Mouse (Mus musculus) layer of hippocampus, postnatal 36 days (tissue): ENCODE measurements at regions not wholly inside any gene's neighbourhood (a gene's known extent, or its start where the extent isn't known, plus 50 kb on each side); places are given as distances from the start of the nearest gene placed in this dataset.

ENCODE experiments used
- DNase-seq, 2 experiments: peaks; one replicate each; pipeline ENCODE4 v3.0.0; 2022

DNA sequence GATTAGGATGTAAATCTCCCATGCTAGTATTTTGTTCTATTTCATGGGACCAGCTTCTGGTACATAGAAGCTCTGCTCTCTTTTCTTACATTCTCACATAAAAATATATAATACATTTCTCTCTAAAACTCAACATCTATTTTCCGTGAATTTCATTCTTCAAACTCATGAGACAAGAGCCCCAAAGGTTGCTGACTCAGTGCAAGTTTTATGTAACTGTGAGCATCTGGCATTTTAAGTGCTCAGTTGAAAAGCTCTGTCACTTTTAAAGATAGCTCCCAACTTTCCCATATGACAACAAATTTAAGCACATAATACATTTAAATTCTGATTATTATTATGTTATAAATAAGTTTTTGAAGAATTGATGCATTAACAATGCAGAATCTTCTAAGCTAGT is 268.5 kb downstream of the AW209491 start:
- DNase-seq, result no peak

DNA sequence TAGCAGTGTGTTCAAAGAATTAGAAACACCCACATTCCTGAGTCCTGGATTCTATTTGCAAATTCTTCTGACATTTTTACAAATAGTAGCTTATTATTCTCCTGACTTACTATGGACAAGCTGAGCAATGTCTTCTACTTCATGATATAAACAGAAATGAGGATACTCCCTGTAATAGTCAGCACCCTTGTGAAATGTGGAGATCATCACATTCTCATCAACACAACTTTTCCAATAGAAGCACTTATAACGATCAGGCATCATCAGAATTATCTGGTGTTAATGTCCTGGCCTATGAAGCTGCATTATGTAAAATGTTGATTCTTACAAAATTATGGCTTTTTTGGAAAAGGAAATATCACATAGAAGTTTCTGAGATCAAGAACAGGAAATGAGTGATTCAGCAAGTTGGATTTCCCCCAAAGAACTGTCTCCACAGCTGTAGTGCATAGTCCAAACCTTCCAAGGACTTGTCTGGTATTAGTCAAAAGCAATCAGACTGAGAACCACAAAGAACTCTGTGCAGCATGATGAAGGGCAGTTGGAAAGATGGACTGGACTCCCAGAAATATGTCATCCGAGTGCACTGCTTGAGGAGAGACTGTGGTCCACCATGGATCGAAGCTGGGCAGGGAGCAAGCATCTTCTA is 300.3 kb downstream of the AW209491 start:
- no peak for DNase-seq

DNA sequence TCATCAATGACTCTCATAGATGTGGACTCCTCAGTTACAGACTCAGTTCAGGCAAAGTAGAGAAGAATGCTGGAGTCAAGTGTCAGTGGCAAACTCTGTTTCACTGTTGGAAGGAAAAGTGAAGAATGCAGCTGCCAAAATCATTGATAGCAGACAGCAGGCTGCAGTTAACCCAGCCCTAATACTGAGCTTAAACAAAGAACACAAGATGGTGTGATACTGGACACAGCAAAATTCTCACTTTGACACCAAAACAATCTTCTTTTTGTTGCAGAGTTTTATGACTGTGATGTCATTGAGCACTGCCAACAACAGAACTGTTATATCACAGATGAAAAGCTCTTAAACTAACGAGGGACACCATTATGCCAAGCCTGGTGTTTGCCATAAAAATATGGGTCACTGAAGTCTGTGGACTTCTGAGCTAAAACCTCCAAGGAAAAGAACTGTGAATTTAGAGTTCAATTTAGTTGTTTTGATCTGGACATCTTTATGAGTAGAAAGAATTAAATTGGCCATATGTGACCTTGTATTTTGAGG is 336.3 kb downstream of the AW209491 start:
- DNase-seq, result no peak

DNA sequence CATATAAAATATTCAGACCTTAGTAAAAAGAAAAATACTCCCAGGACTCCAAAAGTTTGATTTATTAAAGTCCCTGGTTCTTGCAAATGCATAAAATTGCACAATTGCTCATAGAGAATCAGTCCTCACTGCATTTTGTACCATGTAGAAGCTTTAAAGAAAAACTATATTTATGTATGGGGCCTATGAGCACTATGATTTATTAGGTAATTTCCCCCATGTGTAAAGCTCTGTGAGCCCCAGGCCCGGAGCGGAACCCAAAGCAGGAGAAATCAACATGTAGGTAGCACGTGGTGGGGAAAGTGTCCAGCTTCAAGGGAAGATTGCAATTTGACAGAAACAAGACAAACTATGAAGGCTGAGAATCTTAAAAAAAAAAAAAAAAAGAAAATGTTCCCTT is 372.7 kb downstream of the AW209491 start:
- DNase-seq, result no peak

DNA sequence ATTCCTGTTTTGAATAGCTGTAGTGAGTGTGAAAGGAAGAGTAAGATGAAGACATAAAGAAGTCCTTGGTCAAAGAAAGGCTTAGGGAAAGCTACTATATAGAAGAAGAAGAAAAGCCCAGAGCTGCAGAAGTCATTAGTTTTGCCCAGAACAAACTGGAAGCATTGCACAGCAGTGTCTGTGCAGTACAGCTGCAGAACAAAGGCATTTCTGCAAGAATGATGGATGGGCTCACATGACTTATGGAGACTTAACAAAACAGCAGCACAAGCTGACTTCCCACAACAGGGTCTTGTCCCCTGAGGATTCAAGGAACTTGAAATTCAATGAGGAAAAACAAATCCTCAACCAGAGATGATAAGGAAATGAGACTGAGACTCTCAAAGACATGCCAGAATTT is 381.7 kb downstream of the AW209491 start:
- DNase-seq, result no peak

DNA sequence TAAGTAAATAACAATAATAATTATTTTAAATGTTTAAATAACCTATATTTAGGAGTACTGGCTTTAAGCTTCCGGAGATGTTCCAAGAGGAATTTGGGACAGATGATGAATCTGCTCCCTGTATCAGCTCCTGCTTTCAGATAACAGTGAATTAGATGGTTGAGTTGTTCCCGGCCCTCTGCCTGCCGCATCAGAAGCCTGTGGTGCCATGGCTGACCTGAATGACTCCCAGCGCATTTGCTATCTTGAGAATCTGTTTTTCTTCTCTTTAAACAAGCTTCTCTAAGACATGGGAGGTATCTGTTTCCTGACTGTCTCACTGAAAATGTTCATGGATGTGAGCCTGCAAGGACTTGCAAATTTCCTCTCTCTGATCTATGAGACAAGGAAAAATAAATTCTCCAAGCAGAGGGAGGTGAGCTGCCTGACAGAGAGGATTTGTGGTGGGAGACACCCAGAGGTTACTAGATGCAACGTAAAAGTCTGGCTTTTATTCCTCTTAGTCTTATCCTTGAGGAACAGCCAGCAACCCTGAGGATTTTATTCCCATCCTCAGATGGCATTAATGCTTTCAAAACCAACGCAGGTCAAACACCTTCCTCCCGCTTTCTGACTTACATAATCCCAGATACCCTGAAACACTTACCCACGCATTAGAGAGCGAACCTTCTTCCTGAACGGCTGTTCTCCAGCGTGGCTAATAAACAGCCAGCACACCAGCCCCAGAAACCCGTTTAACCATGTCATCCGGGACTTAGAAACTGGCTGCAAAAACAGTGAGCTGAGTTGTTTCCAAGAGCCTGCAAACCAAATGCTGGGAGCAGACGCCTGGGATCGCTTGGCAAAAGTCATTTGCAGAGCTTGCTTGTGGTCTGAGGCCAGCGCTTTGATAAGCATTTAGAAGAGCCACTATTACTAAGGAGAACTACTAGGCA is 389.1 kb downstream of the AW209491 start:
- DNase-seq, result peak; percentile 9 to 14

DNA sequence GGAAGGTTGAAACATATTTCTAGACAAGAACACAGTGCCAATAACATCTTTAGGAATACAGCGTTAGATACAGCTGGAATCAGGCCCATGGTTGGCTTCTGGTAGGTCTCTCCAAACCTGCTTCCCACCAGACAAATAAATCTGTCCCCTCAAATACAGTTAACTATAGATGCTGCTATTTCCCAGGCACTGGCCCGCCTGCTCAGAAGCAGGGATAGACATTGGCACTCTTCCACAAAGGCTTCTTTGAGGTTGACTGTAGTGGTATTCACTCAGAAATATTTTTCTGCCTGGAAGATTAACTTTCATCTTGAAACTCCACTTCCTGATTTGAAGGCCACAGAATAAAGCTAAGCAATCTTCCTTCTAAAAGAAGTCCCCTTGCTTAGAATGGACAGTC is 396.6 kb downstream of the AW209491 start:
- no peak for DNase-seq

DNA sequence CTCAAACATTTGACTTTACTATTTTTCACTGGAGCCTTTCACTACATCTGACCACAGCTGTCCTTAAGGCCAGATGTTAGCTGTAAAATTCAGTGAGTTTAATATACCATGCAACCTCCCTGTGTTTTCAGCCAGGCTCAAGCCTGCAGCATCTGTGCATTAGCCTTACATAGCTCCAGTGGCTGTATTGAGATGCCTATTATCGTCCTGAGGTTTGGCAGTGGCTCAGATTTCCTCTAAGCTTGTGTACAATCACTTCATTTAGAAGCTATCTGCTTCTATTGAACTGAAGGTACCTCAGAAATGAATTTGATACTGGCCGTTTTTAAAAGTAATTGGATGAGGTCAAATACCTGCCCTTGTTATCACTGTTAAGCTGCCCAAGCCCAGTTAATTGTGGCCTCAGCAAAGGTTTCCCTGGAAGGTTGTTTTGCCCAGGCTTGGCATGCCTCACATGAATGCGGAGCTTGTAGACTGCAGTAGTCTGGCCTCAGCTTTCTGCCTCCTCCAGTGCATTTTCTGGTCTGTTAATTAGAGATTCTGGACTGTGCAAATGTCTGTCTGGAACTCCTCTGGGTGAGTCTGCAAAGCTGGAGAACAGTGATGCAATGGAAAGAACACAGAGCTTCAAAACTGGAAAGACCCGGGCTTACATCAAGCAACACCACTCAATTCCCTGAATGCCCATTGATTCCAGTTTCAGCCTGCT is 410.2 kb upstream of the Gli3 start:
- DNase-seq, result no peak

DNA sequence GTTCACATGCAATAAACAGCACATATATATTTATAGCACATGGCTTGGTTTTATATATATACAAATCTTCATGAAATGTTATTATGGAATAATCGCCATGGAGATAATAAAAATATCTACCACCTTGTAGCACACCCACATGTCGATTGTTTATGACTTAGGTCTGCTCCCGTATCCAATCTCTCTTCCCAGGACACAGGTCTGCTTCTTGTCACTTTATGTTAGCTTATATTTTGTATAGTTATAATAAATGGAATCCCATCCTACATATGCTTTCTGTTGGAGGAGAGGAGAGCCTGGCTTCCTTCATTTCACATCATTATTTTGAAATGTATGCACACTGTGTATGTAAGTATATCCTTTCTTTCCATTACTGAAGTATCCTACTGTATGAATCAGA is 408.3 kb upstream of the Gli3 start:
- DNase-seq, result no peak

DNA sequence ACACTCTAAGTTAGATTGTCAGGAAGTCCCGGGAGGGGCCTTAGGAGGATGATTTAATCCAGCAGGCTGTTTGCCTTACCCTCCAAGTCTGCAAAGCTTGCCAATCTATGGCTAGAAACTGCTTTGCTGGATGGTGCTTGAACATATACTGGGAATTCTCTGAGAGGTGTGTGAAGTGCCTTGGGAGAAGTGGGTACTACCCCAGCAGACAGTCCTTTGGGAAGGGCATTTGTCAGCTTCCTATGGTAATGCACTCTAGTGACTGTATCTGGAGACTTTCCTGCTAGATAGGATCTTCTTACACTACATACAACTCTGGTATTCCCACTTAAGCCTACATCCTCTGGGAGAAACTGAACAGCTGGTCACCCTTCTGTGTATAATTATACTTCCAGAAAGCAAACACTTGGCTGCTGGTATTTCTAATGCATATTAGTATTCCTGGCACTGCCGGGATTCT is 384.4 kb upstream of the Gli3 start:
- peak in 1 of 2 experiments; percentile 1 for DNase-seq

DNA sequence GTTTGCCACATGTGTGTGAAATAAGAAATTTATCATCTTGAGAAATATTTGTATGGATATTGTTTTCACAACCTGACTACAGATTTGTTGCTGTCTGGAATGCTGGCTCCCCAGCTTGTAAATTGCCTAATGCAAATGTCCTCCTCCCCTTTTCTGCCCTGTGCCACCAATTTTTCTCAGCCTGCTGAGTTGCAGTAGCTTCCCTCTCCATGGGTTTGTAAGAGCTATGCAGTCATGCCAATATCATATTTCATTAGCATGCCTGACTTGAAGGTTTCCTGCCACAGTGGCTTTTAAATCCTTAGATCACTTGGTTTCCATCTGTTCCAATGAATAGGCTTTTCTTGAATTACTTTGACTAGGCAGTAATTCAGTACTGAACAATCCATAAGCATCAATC is 383.9 kb upstream of the Gli3 start:
- no peak for DNase-seq

DNA sequence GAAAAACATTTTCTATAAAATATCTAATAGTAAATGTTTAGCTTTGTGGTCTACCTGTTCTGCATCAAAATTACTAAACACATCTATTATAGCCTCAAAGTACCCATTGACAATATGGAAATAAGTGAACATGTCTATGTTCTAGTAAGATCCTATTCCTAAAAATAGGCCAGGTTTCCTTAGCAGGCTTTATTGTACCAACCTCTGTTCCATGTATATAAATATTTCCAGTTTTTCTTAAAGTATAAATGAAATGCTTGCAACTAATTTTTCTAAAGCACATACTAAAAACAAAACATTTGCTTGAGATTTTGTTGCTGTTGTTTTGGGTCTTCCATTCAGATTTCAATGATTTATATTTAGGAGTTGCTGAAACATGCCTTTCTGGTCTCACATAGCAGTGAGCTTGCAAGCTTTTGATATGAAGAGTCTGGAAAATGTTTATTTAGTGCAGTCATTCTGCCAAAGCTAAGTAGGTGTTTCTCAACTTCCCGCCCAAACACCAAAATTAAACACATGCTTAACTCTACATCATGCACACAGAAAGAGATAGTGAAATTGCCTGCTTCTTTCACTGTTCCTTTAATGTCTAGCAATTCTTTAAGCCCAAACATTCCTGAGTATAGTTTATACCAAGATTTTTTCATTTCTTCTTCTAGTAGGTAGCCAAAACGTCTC is 380.6 kb upstream of the Gli3 start:
- no peak for DNase-seq

DNA sequence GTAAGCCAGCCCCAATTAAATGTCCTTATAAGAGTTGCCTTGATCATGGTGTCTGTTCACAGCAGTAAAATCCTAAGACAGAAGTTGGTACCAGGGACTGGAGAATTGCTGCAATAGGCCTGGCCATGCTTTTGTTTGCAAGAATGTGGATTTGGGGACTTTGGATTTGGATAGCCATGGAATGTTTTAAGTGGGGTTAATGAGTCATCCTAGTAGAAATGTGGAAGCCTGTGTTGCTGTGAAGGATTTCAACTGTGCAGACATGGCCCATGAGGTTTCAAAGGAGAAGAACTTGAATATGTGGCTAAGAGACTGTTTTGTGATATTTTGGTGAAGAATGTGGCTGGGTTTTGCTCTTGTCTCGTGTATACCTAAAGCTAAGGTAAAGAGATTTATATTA is 368.2 kb upstream of the Gli3 start:
- no peak for DNase-seq

DNA sequence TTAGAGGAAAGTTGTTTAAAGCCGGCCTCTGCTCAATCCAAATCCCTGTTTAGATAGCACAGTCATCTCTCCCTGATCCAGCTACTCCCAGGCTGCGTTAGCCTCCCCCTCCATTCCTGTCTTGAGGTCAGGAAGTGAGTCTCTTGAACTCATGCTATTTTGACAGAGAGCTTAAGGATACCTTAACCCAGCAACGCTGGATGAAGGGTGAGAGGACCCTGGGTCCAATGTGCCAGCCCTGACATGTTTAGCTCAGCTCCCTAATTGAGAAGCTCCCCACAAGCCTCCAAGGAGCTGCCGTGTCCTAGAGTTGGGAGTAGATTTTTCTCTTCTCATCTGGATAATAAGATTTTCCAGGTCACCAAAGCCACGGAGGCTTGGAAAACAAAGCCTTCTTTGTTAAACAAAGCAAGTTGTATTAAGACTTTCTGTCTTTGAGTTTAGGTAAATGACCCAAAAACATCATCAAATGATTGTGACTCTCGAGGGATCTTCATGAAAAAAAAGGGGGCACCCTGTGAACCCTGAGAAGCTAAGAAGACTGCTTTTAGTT is 355.2 kb upstream of the Gli3 start:
- no peak for DNase-seq

DNA sequence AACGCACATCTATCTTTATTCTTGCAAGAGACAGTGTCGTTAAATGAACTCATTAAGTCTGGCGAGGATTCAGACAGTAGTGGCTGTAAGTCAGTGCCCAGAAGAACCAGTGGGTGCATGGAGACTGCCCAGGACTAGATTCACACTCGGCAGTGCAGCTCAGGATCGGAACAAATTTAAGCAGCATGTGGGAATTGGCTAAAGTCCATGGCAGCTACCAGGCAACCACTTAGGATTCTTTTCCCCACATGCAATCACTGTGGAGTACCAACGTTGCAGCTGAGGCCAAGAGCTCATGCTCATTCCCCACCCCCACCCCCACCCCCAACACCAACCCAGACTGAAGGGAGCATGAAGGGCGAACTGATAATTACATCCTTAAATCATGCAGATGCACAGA is 349.7 kb upstream of the Gli3 start:
- peak in 1 of 2 experiments; percentile 3 for DNase-seq

DNA sequence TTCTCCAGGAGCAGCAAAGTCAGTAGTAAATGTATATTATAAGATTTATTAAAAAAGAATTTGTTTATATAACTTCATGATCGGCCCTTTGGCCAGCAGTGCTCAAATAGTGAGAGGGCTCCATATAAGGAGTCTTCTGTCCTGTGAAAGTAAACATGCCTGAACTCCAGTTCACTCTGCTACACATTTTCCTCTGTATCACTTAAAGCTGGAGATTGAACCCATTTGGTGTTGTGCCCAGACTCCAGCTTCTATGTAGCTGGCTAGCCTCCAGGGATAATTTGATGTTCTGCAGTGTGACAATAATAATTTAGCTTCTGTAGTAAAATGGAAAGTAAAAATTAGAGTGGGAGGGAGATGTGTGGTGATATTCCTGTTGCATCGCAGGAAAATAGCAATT is 332.8 kb upstream of the Gli3 start:
- DNase-seq, result no peak

DNA sequence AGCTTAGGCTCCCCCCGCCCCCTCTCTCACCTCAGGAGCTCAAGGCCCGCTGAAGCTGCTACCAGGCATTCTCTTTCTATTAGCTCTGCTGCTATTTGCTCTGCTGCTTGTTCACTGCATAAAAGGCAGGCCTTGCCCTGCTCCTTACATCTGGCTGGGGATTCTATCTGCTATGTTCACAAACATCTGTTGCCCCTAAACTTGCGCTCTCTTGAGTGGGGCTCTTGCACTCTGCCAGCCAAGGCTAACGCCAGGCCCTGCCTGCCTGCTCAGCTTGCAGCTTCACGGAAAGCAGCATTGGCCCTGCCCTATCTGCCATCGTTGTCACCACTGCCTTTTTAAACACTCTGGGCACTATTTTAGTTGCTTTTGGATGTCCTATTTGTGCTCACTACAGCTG is 316.9 kb upstream of the Gli3 start:
- DNase-seq, result no peak

DNA sequence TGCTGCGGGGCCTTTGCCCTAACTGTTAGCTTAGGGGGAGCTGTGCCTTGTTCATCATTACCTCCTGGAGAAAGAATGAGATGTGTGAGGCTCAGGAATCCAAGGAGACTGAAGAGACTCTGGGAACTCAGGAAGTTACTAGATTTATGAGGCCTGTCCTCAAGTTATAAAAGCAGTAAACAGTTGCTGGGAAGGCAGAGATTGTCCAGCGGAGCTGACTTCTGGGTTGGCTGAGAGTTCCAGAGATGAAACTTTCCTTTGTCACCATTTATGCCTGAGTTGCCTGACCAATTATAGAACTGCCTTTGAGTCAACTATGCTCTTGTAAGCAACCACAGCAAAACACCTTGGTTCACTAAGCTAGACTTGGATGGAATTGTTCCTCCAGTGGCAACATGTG is 282.1 kb upstream of the Gli3 start:
- no peak for DNase-seq

DNA sequence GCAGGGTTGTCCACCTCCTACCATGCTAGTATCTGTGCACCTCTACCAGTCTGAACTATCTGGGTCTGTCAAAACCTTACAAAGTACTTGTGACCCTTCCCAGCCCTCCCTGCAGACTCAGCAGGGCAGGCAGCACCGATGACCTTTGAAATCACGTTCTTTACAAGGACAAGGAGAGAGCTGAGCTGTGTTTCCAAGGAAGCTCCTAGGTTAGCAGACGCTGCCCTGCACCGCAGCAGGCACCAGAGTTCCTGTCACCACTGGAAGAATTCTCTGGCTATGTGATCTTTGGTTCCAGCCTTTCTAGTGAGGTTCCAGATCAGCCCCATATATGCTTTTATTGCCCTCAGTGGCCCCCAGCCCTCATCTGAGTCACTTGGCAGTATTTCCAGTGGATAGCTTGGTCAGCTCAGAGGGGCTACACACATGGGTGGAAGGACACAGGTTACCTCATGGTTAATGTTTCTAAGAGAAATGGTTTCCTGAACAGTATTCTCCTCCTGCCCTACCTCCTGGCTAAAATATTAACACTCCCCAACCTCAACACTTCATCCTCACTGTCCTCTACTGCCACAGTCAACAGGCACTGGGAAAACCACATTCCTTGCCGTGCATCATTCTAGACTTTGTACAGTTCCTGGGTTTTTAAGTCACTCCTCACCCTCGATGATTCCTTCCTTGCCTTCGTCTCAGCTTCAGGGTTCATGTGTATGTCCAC is 251.2 kb upstream of the Gli3 start:
- DNase-seq, result no peak

DNA sequence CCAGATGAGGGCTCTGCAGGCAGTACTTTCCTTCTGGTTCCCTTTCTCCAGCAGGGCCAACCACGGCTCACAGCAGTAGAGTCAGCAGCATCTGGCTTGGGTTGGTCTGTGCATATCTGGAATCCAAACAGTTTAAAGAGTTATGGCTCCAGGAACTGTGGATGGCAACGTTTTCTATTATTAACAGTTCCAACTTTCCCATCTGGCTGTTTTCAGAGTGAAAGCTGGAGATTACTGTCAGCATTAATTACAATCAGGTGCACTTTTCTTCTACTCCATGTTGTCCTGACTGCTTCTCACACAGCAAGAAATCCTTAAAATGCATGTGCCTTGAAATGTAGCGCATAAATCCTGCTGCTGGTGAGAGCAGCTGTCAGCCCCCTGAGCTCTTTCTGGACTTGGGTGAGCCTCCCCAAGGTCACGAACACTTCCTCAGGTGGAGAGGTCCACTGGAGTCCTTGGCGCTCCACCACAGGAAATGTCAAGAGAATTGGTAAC is 250.6 kb upstream of the Gli3 start:
- peak in 1 of 2 experiments; percentile 1 for DNase-seq

DNA sequence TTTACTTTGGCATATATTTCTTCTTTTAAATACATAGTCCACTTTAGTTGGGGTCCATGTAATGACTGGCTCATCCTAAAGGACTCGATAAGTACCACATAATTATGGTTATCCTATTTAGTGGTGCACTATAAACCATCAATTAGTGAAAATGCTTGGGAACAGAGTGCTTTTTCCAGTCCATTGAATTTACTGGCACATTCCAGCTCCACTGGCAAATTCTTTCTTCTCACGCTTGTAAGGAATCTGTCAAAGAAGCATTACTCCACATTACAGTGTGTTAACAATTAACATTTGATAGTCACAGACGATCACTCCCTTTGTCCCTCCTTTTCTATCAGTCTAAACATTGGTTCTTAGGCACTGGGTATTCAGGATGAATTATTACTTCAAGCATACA is 241.7 kb upstream of the Gli3 start:
- no peak for DNase-seq
